Mouse (Mus musculus): ENCODE results near the gene Ppard.

Gene Ppard

DNA sequence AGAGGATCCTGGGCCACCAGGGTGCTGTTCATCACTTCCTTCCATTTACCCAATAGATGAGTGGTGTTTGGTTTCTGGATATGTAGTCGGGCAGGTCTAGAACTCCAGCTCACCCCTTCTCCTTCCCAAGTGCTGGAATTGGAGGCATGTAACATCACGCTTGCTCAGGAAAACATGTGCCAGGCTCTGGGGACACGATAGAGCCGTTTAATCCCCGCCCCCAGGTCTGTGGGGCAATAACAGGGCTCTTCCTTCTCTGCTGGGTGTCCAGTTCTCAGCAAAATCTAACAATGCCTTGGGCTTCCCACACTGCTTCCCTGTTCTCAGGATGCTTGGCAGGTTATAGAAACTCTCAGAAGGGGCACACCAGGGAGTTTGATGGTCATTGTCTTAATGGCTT, 4.9 kb downstream of the Ppard start:
- CTCF ChIA-PET, result interaction anchor here in 1 of 4 experiments (2.4 kb wide), 1 partner anchor 23 kb away, joined by 9 read pairs; no protein-coding TSS in a partner anchor
- POLR2A ChIA-PET, result interaction anchor here (0.6 to 6.4 kb wide), 5 partner anchors 11 to 39 kb away, joined by 3 to 34 read pairs (median 6); no protein-coding TSS in a partner anchor

DNA sequence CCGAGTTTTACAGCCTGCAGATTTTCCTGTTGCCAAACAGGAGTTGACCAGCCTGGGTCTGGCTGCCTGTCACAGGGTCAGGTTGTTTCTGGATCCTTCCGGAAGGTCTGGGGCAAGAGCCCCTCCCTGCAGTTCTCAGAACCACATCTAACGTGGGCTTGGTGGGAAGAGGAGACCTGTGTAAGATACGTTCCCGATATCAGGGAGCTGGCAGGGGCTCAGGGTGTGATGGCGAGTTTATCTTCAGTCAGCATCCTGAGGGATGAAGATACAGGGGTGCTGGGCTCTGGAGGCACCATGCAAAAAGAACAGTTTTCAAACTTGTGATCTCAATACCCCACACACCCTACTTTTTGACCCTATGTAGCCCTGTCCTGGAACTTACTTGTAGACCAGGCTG, 5.4 kb downstream of the Ppard start:
- CTCF ChIA-PET, result interaction anchor here in 3 of 4 experiments (0.5 to 2.4 kb wide), 8 partner anchors 12 to 75 kb away, joined by 3 to 11 read pairs (median 4); no protein-coding TSS in a partner anchor
- POLR2A ChIA-PET, result interaction anchor here in 2 of 4 experiments (0.7 to 3.2 kb wide), 12 partner anchors 9 to 93 kb away, joined by 3 to 9 read pairs (median 4); partner anchors contain the start of genes Def6 (in 1 of the 2) and Rpl10a (in 1 of the 2)

DNA sequence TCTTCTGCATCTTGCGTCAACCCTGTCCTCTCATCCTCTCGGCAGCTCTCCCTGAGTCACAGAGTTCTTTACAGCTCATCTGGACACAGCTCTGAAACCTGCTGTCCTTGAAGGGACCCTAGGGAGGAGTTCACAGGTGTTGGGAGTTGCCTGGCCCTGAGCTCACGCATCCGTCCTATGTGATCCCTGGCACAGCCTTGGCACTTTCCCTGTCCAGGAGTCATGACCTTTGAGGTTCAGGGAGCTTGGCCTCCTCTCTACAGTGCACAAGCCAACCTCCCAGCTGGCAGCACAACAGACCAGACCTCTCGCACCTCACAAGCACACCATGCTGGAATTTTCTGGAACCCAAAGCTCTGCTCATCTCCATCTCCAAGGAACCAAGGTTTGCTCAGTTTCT, 8.3 kb downstream of the Ppard start:
- POLR2A ChIA-PET, result interaction anchor here in 2 of 4 experiments (0.6 to 2.4 kb wide), 14 partner anchors 9 to 461 kb away, joined by 3 to 11 read pairs (median 3); partner anchors contain the start of genes Def6 (in 1 of the 2) and Ppard (in 1 of the 2)
- CTCF ChIA-PET, result interaction anchor here (0.5 to 1.6 kb wide), 13 partner anchors 8 to 494 kb away, joined by 3 to 5 read pairs (median 3); partner anchors contain the start of gene Ppard (in 2 of the 4)

DNA sequence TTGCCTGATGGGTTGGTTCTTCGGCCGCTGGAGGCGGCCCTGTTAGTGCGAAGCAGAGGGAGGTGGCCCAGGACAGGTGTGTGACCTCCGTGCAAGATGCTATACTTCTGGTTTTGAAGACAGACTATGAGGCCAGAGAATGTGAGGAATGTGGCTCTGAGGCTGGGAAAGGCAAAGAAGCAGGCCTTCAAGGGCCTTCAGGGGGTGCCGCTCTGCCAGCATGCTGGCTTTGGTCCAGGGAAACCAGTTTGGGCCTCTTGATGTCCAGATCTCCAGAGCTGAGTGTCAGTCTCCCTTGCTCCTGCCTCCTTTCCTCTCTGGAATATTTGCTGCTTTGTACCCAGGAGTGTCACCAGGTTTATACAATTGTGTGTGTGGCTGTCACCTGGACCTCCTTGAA, 9.8 kb downstream of the Ppard start:
- ChIA-PET POLR2A (interaction anchor here in 2 of 4 experiments (1.0 to 1.4 kb wide), 2 partner anchors 9 to 28 kb away, joined by 4 to 6 read pairs; no protein-coding TSS in a partner anchor), CTCF (interaction anchor here in 2 of 4 experiments (0.9 to 2.6 kb wide), 2 partner anchors 16 to 33 kb away, joined by 3 to 8 read pairs; no protein-coding TSS in a partner anchor)

DNA sequence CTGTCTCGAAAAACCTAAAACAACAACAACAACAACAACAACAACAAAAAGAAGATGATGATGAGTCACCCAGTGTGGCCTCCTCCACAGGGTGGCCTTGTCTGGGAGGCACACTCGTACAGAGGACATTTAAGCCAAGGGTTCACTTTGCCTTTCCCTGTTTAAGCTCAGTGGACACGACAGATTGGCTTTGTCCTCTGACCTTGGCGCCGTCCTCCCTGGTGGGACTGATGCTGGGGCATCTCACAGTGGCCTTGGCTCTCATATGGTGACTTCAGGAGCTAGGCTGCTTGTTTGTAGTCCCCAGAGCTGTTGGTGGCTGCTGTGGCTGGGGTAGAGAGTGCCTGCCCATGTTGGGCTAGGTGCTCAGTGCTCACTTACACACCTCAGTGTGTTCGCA, 11.7 kb downstream of the Ppard start:
- ChIA-PET CTCF (interaction anchor here in 3 of 4 experiments (0.5 to 2.6 kb wide), 6 partner anchors 11 to 124 kb away, joined by 3 to 8 read pairs (median 3); partner anchors contain the start of gene Ppard (in 1 of the 3)), POLR2A (interaction anchor here in 3 of 4 experiments (0.6 to 1.3 kb wide), 12 partner anchors 11 to 1076 kb away, joined by 3 to 6 read pairs (median 3); no protein-coding TSS in a partner anchor)

DNA sequence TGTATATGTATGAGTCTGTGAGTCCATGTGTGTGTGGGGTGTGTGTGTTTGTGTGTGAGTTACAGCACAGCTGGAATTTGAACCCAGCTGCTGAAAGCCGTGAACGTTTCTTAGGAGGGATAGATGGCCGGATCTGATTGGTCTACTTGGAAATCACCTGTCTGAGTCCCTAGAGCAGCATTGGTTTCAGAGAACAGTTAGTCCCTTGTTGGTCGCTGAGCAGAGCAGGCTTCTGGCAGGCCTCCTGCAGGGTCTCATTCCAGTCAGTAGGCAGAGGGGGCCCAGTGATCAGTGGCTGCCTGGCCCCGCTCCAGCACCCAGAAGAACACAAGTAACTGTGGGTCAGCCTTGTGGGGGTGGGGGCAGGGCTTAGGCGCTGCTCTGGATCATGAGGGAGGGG, 12.2 kb downstream of the Ppard start:
- ChIA-PET CTCF (interaction anchor here in 3 of 4 experiments (0.6 to 2.6 kb wide), 5 partner anchors 12 to 124 kb away, joined by 3 to 8 read pairs (median 3); partner anchors contain the start of gene Ppard (in 1 of the 3)), POLR2A (interaction anchor here in 3 of 4 experiments (0.6 to 1.1 kb wide), 10 partner anchors 11 to 1076 kb away, joined by 3 to 6 read pairs (median 3); no protein-coding TSS in a partner anchor)

DNA sequence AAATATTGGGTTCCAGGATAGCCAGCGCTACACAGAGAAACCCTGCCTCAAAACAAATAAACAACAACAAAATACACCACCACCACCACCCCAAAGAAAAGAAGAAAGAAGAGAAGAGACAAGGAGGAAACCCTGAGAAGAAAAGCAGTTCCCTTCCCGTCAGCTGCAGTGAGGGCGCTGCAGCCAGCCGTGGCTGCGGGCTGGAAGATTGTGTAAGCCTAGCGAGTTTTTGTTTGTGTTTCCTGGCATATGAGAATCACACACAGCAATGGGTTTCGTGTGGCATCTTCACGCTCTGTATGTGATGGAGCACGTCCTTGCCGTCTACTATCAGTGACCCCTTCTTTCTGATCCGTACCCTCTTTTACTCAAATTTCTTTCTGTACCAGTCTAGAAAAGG, 14.1 kb downstream of the Ppard start:
- ChIA-PET POLR2A (interaction anchor here in 2 of 4 experiments (0.5 to 1.3 kb wide), 7 partner anchors 9 to 162 kb away, joined by 3 to 7 read pairs (median 3); no protein-coding TSS in a partner anchor), CTCF (interaction anchor here (0.5 to 1.9 kb wide), 6 partner anchors 13 to 444 kb away, joined by 3 to 7 read pairs (median 4); partner anchors contain the start of gene Mapk14 (in 1 of the 4))

DNA sequence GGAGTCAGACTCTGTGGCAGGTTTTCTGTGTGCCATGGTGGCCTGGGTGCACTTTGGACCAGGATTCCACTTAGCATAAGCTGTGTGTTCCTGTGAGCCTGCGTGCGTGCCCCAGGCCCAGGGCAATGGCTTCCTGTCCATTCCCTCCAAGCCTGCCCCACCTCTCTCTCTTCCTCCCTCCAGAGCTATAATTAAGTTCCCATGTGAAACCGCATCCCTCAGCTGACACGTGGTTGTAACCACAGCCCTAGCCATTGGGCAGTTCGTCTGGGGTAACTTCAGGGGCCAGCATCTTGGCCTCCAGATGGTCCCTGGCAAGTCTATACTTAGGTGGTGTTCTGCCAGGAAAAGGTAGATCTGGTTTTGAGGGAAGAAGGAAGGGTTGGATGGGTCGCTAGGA, 15.1 kb downstream of the Ppard start:
- ChIA-PET CTCF (interaction anchor here (0.6 to 1.9 kb wide), 7 partner anchors 10 to 283 kb away, joined by 3 to 7 read pairs (median 4); no protein-coding TSS in a partner anchor), POLR2A (interaction anchor here in 3 of 4 experiments (0.5 to 2.8 kb wide), 10 partner anchors 8 to 208 kb away, joined by 3 to 10 read pairs (median 4); no protein-coding TSS in a partner anchor)

DNA sequence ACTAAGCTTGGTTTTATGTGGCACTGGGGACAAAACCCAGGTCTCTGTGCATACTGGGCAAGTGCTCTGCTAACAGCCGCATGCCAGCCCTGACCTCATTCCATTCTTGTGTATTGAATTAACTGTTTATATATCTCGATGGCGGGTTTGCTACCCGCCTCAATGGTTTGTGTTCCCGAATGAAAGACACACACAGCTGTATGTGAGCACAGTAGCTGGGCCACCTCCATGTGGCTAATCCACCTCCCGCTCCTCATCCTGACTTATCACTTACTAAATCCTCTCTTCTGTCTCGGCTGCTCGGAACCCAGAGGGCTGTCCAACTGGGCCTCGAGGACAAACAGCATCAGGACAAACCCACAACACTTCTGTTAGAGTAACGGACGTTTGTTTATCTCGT, 16.6 kb downstream of the Ppard start:
- ChIA-PET POLR2A (interaction anchor here in 3 of 4 experiments (0.6 to 2.8 kb wide), 11 partner anchors 10 to 174 kb away, joined by 3 to 10 read pairs (median 3); partner anchors contain the start of gene Rpl10a (in 1 of the 3)), CTCF (interaction anchor here in 2 of 4 experiments (0.5 to 2.2 kb wide), 3 partner anchors 12 to 121 kb away, joined by 3 to 9 read pairs (median 4); no protein-coding TSS in a partner anchor)

DNA sequence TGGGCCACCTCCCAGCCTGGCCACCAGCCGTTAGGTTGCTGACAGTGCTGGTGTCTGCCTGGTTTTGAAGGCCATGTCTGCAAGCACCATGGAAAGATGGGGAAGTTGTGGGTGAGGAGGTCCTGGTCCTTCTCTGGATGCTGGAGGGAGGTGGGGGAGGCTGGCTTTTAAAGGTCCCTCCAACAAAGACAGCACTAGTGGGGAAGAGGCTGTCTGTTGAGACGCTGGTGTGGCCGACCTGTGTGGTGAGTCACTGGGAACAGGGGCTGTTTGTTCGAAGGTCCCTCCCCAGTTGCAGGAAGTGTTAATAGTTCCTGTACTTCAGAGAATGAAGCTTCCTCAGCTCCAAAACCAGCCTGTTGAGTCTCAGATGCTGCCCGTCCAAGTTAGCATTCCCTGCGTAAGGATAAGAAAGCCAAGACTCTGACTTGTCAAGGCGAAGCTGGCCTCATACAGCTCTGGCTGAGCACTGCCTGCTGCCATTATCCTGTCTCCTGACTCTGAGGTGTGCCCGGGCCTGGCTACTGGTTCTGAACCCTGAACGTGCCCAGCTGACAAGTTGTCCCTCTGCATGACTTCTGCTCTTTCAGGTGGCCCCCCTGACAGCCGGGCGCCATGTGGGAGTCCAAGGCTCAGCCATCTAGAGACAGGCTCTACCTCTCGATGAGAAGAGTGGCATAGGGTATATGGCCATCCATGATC, 19.2 kb downstream of the Ppard start:
- POLR2A ChIA-PET, result interaction anchor here in 1 of 4 experiments (1.2 to 1.9 kb wide), 2 partner anchors 9 to 22 kb away, joined by 3 to 6 read pairs; no protein-coding TSS in a partner anchor
- CTCF ChIA-PET, result interaction anchor here in 2 of 4 experiments (0.5 to 1.3 kb wide), 4 partner anchors 8 to 26 kb away, joined by 3 read pairs; partner anchors contain the start of gene Ppard (in 2 of the 2)

DNA sequence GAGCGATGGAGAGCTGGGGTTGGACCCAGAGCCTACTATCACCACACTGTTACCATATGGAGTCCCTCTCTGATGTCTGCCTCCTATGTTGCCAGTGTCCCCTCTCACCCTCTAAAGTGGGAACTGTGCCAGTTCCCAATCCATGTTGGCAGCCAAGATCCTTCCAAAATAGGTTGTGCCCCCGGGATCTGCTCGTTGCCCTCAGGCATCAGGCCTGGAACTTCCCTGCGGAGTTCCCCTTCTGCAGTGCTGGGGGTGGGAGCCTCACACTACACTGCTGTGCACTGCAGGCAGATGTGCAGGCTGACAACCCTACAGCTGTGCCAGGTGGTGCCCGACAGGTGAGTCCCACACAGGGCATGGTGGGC, 19.8 kb downstream of the Ppard start:
- CTCF ChIA-PET, result interaction anchor here in 2 of 4 experiments (0.5 to 1.4 kb wide), 5 partner anchors 8 to 48 kb away, joined by 3 to 4 read pairs (median 3); partner anchors contain the start of gene Ppard (in 2 of the 2)

DNA sequence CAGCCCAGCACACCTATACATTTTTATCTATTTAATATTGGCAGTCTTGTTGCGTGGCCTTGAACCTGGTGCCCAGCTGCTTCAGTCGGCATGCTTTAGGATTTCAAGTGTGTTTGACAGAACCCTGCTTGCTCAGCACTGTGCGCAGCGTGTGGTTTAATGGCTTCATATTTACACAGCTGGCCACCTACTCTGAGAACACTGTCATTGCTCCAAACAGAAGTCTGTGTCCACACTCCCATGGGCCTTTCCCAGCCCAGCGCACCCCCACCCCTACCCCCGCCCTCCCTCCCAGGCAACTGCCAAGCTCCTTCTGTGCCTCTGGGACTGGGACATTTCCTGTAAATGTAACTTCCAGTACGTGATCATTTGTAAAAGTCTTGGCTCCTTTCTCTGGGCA, 20.7 kb downstream of the Ppard start:
- ChIA-PET POLR2A (interaction anchor here in 2 of 4 experiments (0.6 to 1.9 kb wide), 8 partner anchors 13 to 321 kb away, joined by 3 to 6 read pairs (median 3); partner anchors contain the start of gene Def6 (in 1 of the 2)), CTCF (interaction anchor here (0.6 to 1.8 kb wide), 9 partner anchors 14 to 49 kb away, joined by 3 to 7 read pairs (median 4); partner anchors contain the start of gene Ppard (in 2 of the 4))

More for the DNA sequence above, 19.8 kb downstream of the Ppard start:
- POLR2A ChIA-PET, result interaction anchor here in 1 of 4 experiments (1.2 to 1.9 kb wide), 3 partner anchors 9 to 79 kb away, joined by 3 to 6 read pairs (median 4); no protein-coding TSS in a partner anchor

DNA sequence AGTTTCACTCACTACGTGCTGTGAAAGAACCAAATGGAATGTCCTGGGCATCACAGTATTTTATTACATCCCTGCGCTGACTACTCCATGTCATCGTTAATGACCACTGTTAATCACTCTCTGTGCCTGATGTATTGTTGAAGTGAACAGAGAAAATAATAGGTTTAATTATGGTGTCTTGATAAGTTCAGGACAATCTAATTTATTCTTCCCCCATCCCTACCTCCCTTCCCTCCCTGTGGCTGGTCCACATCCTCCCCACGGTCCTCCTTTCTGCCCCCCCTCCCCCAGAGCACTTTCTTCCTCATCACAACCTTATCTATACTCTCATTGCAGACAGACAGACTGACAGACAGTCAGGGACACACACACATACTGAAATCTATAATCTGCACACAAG, 22.3 kb downstream of the Ppard start:
- ChIA-PET CTCF (interaction anchor here in 3 of 4 experiments (0.6 to 1.8 kb wide), 15 partner anchors 9 to 818 kb away, joined by 3 to 16 read pairs (median 4); partner anchors contain the start of genes Def6 (in 1 of the 3) and Ppard (in 1 of the 3)), POLR2A (interaction anchor here in 3 of 4 experiments (0.6 to 2.0 kb wide), 12 partner anchors 9 to 343 kb away, joined by 3 to 9 read pairs (median 4); no protein-coding TSS in a partner anchor)

DNA sequence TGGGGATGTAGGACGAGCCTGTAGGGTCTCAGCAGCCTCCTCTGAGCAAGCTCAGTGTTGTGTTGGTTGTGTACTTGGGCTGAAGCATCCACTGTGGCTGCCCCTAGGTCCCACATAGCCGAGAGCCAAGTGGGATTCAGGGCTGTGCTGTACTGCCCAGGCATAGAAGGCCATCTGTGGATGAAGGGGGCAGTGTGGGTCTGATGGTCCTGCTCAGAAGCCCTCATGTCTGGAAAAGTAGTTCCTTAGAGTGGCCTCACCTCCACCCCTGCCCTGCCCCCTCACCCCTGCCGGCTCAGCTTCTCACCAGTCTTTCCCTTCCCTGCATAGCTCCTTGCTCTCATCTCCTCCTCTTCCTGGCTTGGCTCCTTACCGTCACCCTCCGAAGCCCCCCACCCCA, 23.2 kb downstream of the Ppard start:
- CTCF ChIA-PET, result interaction anchor here in 3 of 4 experiments (0.6 to 1.8 kb wide), 16 partner anchors 8 to 198 kb away, joined by 3 to 16 read pairs (median 4); partner anchors contain the start of genes Ppard (in 2 of the 3) and Def6 (in 1 of the 3)
- POLR2A ChIA-PET, result interaction anchor here (0.6 to 2.0 kb wide), 12 partner anchors 8 to 542 kb away, joined by 3 to 9 read pairs (median 4); no protein-coding TSS in a partner anchor

DNA sequence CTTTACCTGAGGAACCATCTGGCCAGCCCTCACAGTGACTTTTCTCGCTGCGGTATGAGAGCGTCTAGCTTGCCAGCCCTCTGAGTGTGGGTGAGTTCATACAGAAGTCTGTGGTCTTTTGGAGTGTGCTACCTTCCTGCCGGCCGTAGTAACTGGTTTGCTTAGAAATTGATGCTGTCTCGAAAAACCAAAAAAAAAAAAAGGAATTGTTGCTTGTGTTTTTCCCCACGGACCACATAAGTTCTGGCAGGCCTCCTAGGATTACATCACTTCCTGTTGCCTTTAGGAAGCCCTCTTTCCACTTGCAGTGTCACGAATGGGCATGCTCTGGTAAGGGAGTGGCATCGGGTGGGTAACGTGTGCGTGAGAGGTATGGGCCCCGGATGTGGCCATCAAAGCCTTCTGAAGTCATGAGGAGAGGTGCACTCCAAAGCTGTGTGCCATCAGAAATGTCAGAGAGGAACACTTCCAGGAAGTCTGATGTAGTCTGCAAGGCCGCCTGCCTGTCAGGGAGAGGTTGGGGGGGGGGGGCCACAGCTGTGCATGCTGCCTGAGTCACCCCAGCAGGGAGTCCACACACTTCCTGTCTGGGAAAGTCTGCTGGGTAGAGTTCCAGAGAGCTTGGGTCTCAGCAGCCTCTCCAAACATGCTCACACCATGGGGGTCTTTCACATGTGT, 24.3 kb downstream of the Ppard start:
- CTCF ChIA-PET, result interaction anchor here (0.6 to 1.7 kb wide), 9 partner anchors 9 to 60 kb away, joined by 3 to 8 read pairs (median 4); partner anchors contain the start of gene Ppard (in 1 of the 4)
- POLR2A ChIA-PET, result interaction anchor here (0.5 to 2.0 kb wide), 17 partner anchors 12 to 557 kb away, joined by 3 to 9 read pairs (median 3); partner anchors contain the start of gene Def6 (in 1 of the 4)

DNA sequence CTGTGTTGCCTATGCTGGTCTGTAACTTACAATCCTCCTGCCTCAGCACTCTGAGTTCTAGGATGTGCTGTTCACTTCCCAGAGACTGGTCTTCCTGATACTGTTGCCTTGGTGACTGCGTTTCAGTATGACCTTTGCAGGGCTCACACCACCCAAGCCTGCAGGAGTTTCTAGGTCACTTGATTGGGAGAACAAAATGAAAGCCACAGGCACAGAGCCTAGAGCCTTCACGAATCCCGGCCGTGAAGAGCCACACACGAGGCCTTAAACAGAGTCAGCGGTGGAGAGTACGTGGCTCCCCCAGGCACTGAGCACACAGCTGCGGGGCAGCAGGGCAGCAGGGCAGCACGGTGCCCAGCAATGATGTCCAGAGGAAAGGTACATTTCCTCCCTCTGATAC, 25.8 kb downstream of the Ppard start:
- POLR2A ChIA-PET, result interaction anchor here in 1 of 4 experiments (1.0 to 2.3 kb wide), 3 partner anchors 10 to 72 kb away, joined by 3 to 10 read pairs (median 4); no protein-coding TSS in a partner anchor
- CTCF ChIA-PET, result interaction anchor here in 2 of 4 experiments (1.9 to 5.3 kb wide), 5 partner anchors 11 to 45 kb away, joined by 13 to 44 read pairs (median 26); no protein-coding TSS in a partner anchor

All from embryonic stem cell, embryonic (primary cell).